Mouse (Mus musculus): ENCODE data around the gene Plxna3.
"Not testable (repeated sequence)": the region's sequence is repeated elsewhere in the genome, so short reads cannot be mapped to it uniquely, and the experiment has no call there.

Plxna3 gene

GRCm38 (mm10) chrX:74328725-74329161 lies at the start of gene Plxna3:
Plxna3 (plus strand) TSS chrX:74329066.
- DNase-seq (ENCODE audit: low read depth, low spot score), result peak; percentile 44

GRCm38 (mm10) chrX:74281041-74281731 lies 47.7 kb upstream of the Plxna3 start:
- DNase-seq (ENCODE audit: low read depth, low spot score), result no peak

GRCm38 (mm10) chrX:74281732-74282394 lies 47.0 kb upstream of the Plxna3 start, which contains the start of the genes Taz and Dnase1l1:
Taz (plus strand) TSS chrX:74281912.
Dnase1l1 (minus strand) TSS chrX:74282337.
- DNase-seq (ENCODE audit: low read depth, low spot score), result no peak

GRCm38 (mm10) chrX:74282395-74283091 lies 46.3 kb upstream of the Plxna3 start:
- peak; percentile 62 for DNase-seq (ENCODE audit: low read depth, low spot score)

- DNase-seq (ENCODE audit: low read depth, low spot score), result no peak
Observed at GRCm38 (mm10) chrX:74283092-74283437, 45.8 kb upstream of the Plxna3 start.

GRCm38 (mm10) chrX:74293431-74293830 lies 35.4 kb upstream of the Plxna3 start:
- DNase-seq (ENCODE audit: low read depth, low spot score), result no peak

GRCm38 (mm10) chrX:74296538-74297448 lies 32.1 kb upstream of the Plxna3 start, which contains the start of gene Atp6ap1:
Atp6ap1 (plus strand) TSS chrX:74297097.
- peak; percentile 85 for DNase-seq (ENCODE audit: low read depth, low spot score)

- DNase-seq (ENCODE audit: low read depth, low spot score), result no peak
Observed at GRCm38 (mm10) chrX:74298348-74298747, 30.5 kb upstream of the Plxna3 start.

- DNase-seq (ENCODE audit: low read depth, low spot score), result no peak
Observed at GRCm38 (mm10) chrX:74299721-74300120, 29.1 kb upstream of the Plxna3 start.

GRCm38 (mm10) chrX:74304867-74305700 lies 23.8 kb upstream of the Plxna3 start, which contains the start of gene Gdi1:
Gdi1 (plus strand) TSS chrX:74304998.
- DNase-seq (ENCODE audit: low read depth, low spot score), result peak; percentile 64

GRCm38 (mm10) chrX:74312540-74313464 lies 16.1 kb upstream of the Plxna3 start, which contains the start of gene Fam50a:
Fam50a (plus strand) TSS chrX:74313033.
- peak; percentile 73 for DNase-seq (ENCODE audit: low read depth, low spot score)

- DNase-seq (ENCODE audit: low read depth, low spot score), result no peak
Observed at GRCm38 (mm10) chrX:74329215-74329671, 377 bp downstream of the Plxna3 start.

- no peak for DNase-seq (ENCODE audit: low read depth, low spot score)
Observed at GRCm38 (mm10) chrX:74330166-74330930, 1.5 kb downstream of the Plxna3 start.

GRCm38 (mm10) chrX:74352645-74353466 lies 24.0 kb downstream of the Plxna3 start:
- DNase-seq (ENCODE audit: low read depth, low spot score), result no peak

- peak; percentile 57 for DNase-seq (ENCODE audit: low read depth, low spot score)
Observed at GRCm38 (mm10) chrX:74353467-74353770, 24.6 kb downstream of the Plxna3 start, which contains the start of gene Lage3. Lage3 (minus strand) TSS chrX:74353618.

GRCm38 (mm10) chrX:74357069-74357468 lies 28.2 kb downstream of the Plxna3 start:
- not testable (repeated sequence) for DNase-seq (ENCODE audit: low read depth, low spot score)

GRCm38 (mm10) chrX:74359171-74359570 lies 30.3 kb downstream of the Plxna3 start:
- DNase-seq (ENCODE audit: low read depth, low spot score), result no peak

All from embryo, embryonic 11.5 days (tissue).